ENCODE assay signal across 9 mouse cellular contexts in the genomic region with DNA sequence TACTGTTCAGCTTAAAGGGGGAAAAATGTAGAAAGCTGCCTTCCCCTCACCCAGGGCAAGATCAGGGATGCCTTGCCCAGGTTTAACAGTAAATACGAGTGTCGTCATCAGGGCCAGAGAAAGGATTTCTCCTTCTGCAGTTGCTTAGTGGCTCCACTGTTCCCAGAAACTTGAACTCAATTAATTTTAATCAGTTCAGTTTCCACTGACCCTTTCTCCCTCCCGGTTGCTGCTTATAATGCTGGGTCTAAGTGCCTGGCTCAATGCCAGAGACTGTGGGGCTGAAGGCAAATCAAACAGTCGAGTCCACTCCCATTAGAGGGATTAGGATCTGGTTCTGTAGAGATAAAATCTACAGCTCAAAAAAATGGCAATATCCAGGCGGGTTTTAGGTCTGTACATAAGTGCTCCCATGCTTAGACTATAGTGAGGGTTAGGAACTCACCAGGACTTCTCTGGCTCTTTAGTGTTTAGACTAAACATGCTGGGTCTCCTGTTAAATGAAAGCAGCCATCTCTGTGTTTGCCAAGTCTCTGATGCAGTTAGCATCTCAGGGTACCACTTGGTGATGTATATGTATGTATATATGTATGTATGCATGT.
DNase-seq lines count a peak whose midpoint lies in the region; ATAC-seq lines count a peak whose summit lies in the region.
"Had no signal": no experiment of that assay in that cellular context is flagged by ENCODE, and none has a peak within 500 bp of the region (broad histone marks: within the 10 kb centered on the region; RNA-seq: fewer than 3 reads in every experiment).

No protein-coding gene starts in this region.

- H3K27ac ChIP-seq in intestine, embryonic 16.5 days (ENCODE audit: low read length) = no peak overlapping the region
- no peak overlapping the region for H3K27ac ChIP-seq in midbrain, embryonic 11.5 days (ENCODE audit: low read depth, low read length)
- H3K27ac ChIP-seq: embryonic facial prominence, embryonic 15.5 days had no signal

- 0 out of 2 replicates have a peak, but pooled peaks cover 6% of the 10 kb centered on the region for H3K4me1 ChIP-seq in intestine, embryonic 16.5 days (ENCODE audit: control insufficient read depth, insufficient read depth, low read length)
- H3K4me1 ChIP-seq in midbrain, embryonic 11.5 days (ENCODE audit: control insufficient read depth, insufficient read depth, low read length) = no peaks in the 10 kb centered on the region

- WGBS in intestine, embryonic 16.5 days = 34% methylated on average over 5 of the region's 5 CpGs
- 73% methylated on average over 5 of the region's 5 CpGs for WGBS in midbrain, embryonic 11.5 days

- peaks cover under 1% of the 10 kb centered on the region for H3K36me3 ChIP-seq in intestine, embryonic 16.5 days (ENCODE audit: control insufficient read depth, insufficient read depth, low read length)
- H3K36me3 ChIP-seq in midbrain, embryonic 11.5 days (ENCODE audit: control insufficient read depth, insufficient read depth, low read length) = peaks cover 16% of the 10 kb centered on the region

- DNase-seq in embryo, embryonic 11 days = peak; percentile 52
- no peak for DNase-seq in embryo, embryonic 9.5 days (ENCODE audit: extremely low spot score)
- peak; percentile 19 for DNase-seq in embryo, embryonic 11.5 days (ENCODE audit: low read depth, low spot score)
- DNase-seq in midbrain, embryonic 11.5 days (ENCODE audit: low spot score, missing footprints) = no peak
- DNase-seq in adipocyte (ENCODE audit: low spot score) = no peak
- DNase-seq in spleen, adult 12 weeks (ENCODE audit: low spot score) = no peak
- DNase-seq in cerebellum, adult 11 months = no peak

- peak; percentile 36; the same call in 1 of the 2 replicates for ATAC-seq in intestine, embryonic 16.5 days
- peak; percentile 31; the same call in 1 of the 2 replicates for ATAC-seq in midbrain, embryonic 11.5 days (ENCODE audit: low FRiP score)

- H3K4me2 ChIP-seq in intestine, embryonic 16.5 days (ENCODE audit: low read depth, low read length) = no peak overlapping the region
- H3K4me2 ChIP-seq in midbrain, embryonic 11.5 days = no peak overlapping the region
- H3K4me2 ChIP-seq: embryonic facial prominence, embryonic 15.5 days had no signal

- no peaks in the 10 kb centered on the region for H3K27me3 ChIP-seq in intestine, embryonic 16.5 days (replicated peaks; ENCODE audit: control insufficient read depth, insufficient read depth, low read length)
- H3K27me3 ChIP-seq in midbrain, embryonic 11.5 days (ENCODE audit: control insufficient read depth, insufficient read depth, low read length) = no peaks in the 10 kb centered on the region
- H3K27me3 ChIP-seq: embryonic facial prominence, embryonic 15.5 days had no signal

- no peak overlapping the region for H3K4me3 ChIP-seq in intestine, embryonic 16.5 days (ENCODE audit: low read length)
- no peak overlapping the region for H3K4me3 ChIP-seq in midbrain, embryonic 11.5 days (ENCODE audit: low read depth, low read length)
- H3K4me3 ChIP-seq: embryonic facial prominence, embryonic 15.5 days had no signal

- H3K9ac ChIP-seq in intestine, embryonic 16.5 days (ENCODE audit: low read depth, low read length) = no peak overlapping the region
- H3K9ac ChIP-seq in midbrain, embryonic 11.5 days (ENCODE audit: low read length) = no peak overlapping the region
- H3K9ac ChIP-seq: embryonic facial prominence, embryonic 15.5 days had no signal

- H3K9me3 ChIP-seq in intestine, embryonic 16.5 days (ENCODE audit: control insufficient read depth, low read length) = no peaks in the 10 kb centered on the region
- H3K9me3 ChIP-seq in midbrain, embryonic 11.5 days (ENCODE audit: control insufficient read depth, low read length) = no peaks in the 10 kb centered on the region
- H3K9me3 ChIP-seq: embryonic facial prominence, embryonic 15.5 days had no signal

Comparison
In these comparisons a context has a peak if more than half of its experiments do, and no peak if none do; other contexts are left out.
1. DNase-seq: peak in embryo, embryonic 11 days (single experiment) and embryo, embryonic 11.5 days (single experiment); none in embryo, embryonic 9.5 days (single experiment), midbrain, embryonic 11.5 days (single experiment), adipocyte (single experiment), spleen, adult 12 weeks (single experiment) and cerebellum, adult 11 months (single experiment).